Mouse (Mus musculus): ENCODE data around the gene Gm21969. TPM values are rescaled to one million over a fixed set of nuclear protein-coding genes. Genes with fewer than 3 reads are reported as not detected.

Gm21969 gene
- polyA plus RNA-seq, 1 experiment: not detected

GRCm38 (mm10) chr4:139593383-139593782, 9.6 kb upstream of the Gm21969 start:
- no peaks in the 10 kb centered on the region for H3K36me3 ChIP-seq (ENCODE audit: control insufficient read depth, insufficient read depth, low read length)
- WGBS: 53% methylated on average over 6 of the region's 6 CpGs
- no peak overlapping the region for H3K4me3 ChIP-seq (ENCODE audit: low read depth, low read length)
- no peak overlapping the region for H3K27ac ChIP-seq (ENCODE audit: insufficient read depth, low read depth, low read length)
- peaks cover 17% of the 10 kb centered on the region for H3K4me1 ChIP-seq (ENCODE audit: control insufficient read depth, insufficient read depth, insufficient read length, low read length)
- TF ChIP-seq POLR2A (IDR thresholded peaks at IDR 0.05; ENCODE audit: low read depth, low read length): no peak
- no peak for TF ChIP-seq CTCF (IDR thresholded peaks at IDR 0.05; ENCODE audit: extremely low read depth, insufficient read length, insufficient replicate concordance, low read depth, low read length)
- H3K27me3 ChIP-seq (ENCODE audit: control insufficient read depth, insufficient read depth, low read length): no peaks in the 10 kb centered on the region

GRCm38 (mm10) chr4:139594062-139594461, 8.9 kb upstream of the Gm21969 start:
- WGBS: 50% methylated on average over 3 of the region's 3 CpGs
- Histone ChIP-seq H3K4me3 (ENCODE audit: low read depth, low read length) (no peak overlapping the region), H3K27me3 (ENCODE audit: control insufficient read depth, insufficient read depth, low read length) (no peaks in the 10 kb centered on the region), H3K4me1 (ENCODE audit: control insufficient read depth, insufficient read depth, insufficient read length, low read length) (peaks cover 18% of the 10 kb centered on the region), H3K27ac (ENCODE audit: insufficient read depth, low read depth, low read length) (no peak overlapping the region), H3K36me3 (ENCODE audit: control insufficient read depth, insufficient read depth, low read length) (no peaks in the 10 kb centered on the region)
- TF ChIP-seq CTCF (IDR thresholded peaks at IDR 0.05; ENCODE audit: extremely low read depth, insufficient read length, insufficient replicate concordance, low read depth, low read length) (peak; percentile 12; the same call in 1 of the 2 replicates), POLR2A (IDR thresholded peaks at IDR 0.05; ENCODE audit: low read depth, low read length) (no peak)

GRCm38 (mm10) chr4:139596715-139597114, 6.3 kb upstream of the Gm21969 start:
- Histone ChIP-seq H3K4me3 (ENCODE audit: low read depth, low read length) (no peak overlapping the region), H3K4me1 (ENCODE audit: control insufficient read depth, insufficient read depth, insufficient read length, low read length) (peaks cover 22% of the 10 kb centered on the region), H3K27me3 (ENCODE audit: control insufficient read depth, insufficient read depth, low read length) (no peaks in the 10 kb centered on the region), H3K27ac (ENCODE audit: insufficient read depth, low read depth, low read length) (no peak overlapping the region), H3K36me3 (ENCODE audit: control insufficient read depth, insufficient read depth, low read length) (no peaks in the 10 kb centered on the region)
- WGBS: 74% methylated on average over 9 of the region's 9 CpGs
- TF ChIP-seq POLR2A (IDR thresholded peaks at IDR 0.05; ENCODE audit: low read depth, low read length) (no peak), CTCF (IDR thresholded peaks at IDR 0.05; ENCODE audit: extremely low read depth, insufficient read length, insufficient replicate concordance, low read depth, low read length) (no peak)

GRCm38 (mm10) chr4:139597286-139598284, 5.4 kb upstream of the Gm21969 start:
- peak overlapping the region; percentile 87 for H3K27ac ChIP-seq (ENCODE audit: insufficient read depth, low read depth, low read length)
- no peaks in the 10 kb centered on the region for H3K27me3 ChIP-seq (ENCODE audit: control insufficient read depth, insufficient read depth, low read length)
- TF ChIP-seq POLR2A (IDR thresholded peaks at IDR 0.05; ENCODE audit: low read depth, low read length) (no peak), CTCF (IDR thresholded peaks at IDR 0.05; ENCODE audit: extremely low read depth, insufficient read length, insufficient replicate concordance, low read depth, low read length) (no peak)
- no peaks in the 10 kb centered on the region for H3K36me3 ChIP-seq (ENCODE audit: control insufficient read depth, insufficient read depth, low read length)
- no peak overlapping the region for H3K4me3 ChIP-seq (ENCODE audit: low read depth, low read length)
- H3K4me1 ChIP-seq (ENCODE audit: control insufficient read depth, insufficient read depth, insufficient read length, low read length): peaks cover 30% of the 10 kb centered on the region
- 41% methylated on average over 20 of the region's 20 CpGs for WGBS

- no peak for TF ChIP-seq CTCF (IDR thresholded peaks at IDR 0.05; ENCODE audit: extremely low read depth, insufficient read length, insufficient replicate concordance, low read depth, low read length)
- TF ChIP-seq POLR2A (IDR thresholded peaks at IDR 0.05; ENCODE audit: low read depth, low read length): no peak
- no peak overlapping the region for H3K4me3 ChIP-seq (ENCODE audit: low read depth, low read length)
- no peaks in the 10 kb centered on the region for H3K27me3 ChIP-seq (ENCODE audit: control insufficient read depth, insufficient read depth, low read length)
- peak overlapping the region; percentile 87 for H3K27ac ChIP-seq (ENCODE audit: insufficient read depth, low read depth, low read length)
- WGBS: 56% methylated on average over 13 of the region's 13 CpGs
- no peaks in the 10 kb centered on the region for H3K36me3 ChIP-seq (ENCODE audit: control insufficient read depth, insufficient read depth, low read length)
- peaks cover 32% of the 10 kb centered on the region for H3K4me1 ChIP-seq (ENCODE audit: control insufficient read depth, insufficient read depth, insufficient read length, low read length)
Measured at GRCm38 (mm10) chr4:139598356-139598755, 4.6 kb upstream of the Gm21969 start.

- peak overlapping the region; percentile 36 for H3K4me3 ChIP-seq (ENCODE audit: low read depth, low read length)
- no peaks in the 10 kb centered on the region for H3K27me3 ChIP-seq (ENCODE audit: control insufficient read depth, insufficient read depth, low read length)
- H3K4me1 ChIP-seq (ENCODE audit: control insufficient read depth, insufficient read depth, insufficient read length, low read length): peaks cover 32% of the 10 kb centered on the region
- peak overlapping the region; percentile 87 for H3K27ac ChIP-seq (ENCODE audit: insufficient read depth, low read depth, low read length)
- H3K36me3 ChIP-seq (ENCODE audit: control insufficient read depth, insufficient read depth, low read length): no peaks in the 10 kb centered on the region
- TF ChIP-seq POLR2A (IDR thresholded peaks at IDR 0.05; ENCODE audit: low read depth, low read length): no peak
- TF ChIP-seq CTCF (IDR thresholded peaks at IDR 0.05; ENCODE audit: extremely low read depth, insufficient read length, insufficient replicate concordance, low read depth, low read length): no peak
- WGBS: 37% methylated on average over 12 of the region's 12 CpGs
Measured at GRCm38 (mm10) chr4:139598950-139599518, 4.0 kb upstream of the Gm21969 start.

All from small intestine, adult 2 months (tissue).